Mouse (Mus musculus) kidney, postnatal 0 days (tissue): Measurements from ENCODE around the gene Ap1g2. TPM values are rescaled to one million over a fixed set of nuclear protein-coding genes. Genes with fewer than 3 reads are reported as not detected.

Experiments
- ATAC-seq: fragments of 200-750 bp; cut with Nextera tagmentation; replicated peaks from 2 replicates; pipeline ENCODE4 v1.8.0; 2017; ENCODE audit warnings: low read depth, moderate number of reproducible peaks, moderate TSS enrichment, moderate library complexity; ENCODE audit not compliant: low FRiP score
- DNase-seq: peaks from one replicate; pipeline ENCODE4 v3.0.0-alpha.2; 2016; ENCODE audit warnings: low spot score
- H3K27ac ChIP-seq: fragments of 300-500 bp; sonication (generic); 2 replicates; pipeline ENCODE4 v1.5.1; 2014; ENCODE audit warnings: mild to moderate bottlenecking
- H3K27me3 ChIP-seq: fragments of 300-500 bp; sonication (generic); 2 replicates; pipeline ENCODE4 v1.6.1; 2014; ENCODE audit warnings: low read length, mixed read lengths; ENCODE audit not compliant: insufficient read depth
- H3K36me3 ChIP-seq: fragments of 300-500 bp; sonication (generic); 2 replicates; pipeline ENCODE4 v1.6.1; 2014; ENCODE audit warnings: low read length, mixed read lengths; ENCODE audit not compliant: insufficient read depth
- H3K4me1 ChIP-seq: fragments of 300-500 bp; sonication (generic); replicated peaks from 2 replicates; pipeline ENCODE4 v1.6.1; 2014; ENCODE audit warnings: antibody characterized with exemption, low read length, mixed read lengths; ENCODE audit not compliant: insufficient read depth
- H3K4me2 ChIP-seq: fragments of 300-500 bp; sonication (generic); 2 replicates; pipeline ENCODE4 v1.6.1; 2014; ENCODE audit warnings: mild to moderate bottlenecking, low read length, moderate library complexity, mixed read lengths
- H3K4me3 ChIP-seq: fragments of 300-500 bp; sonication (generic); replicated peaks from 2 replicates; pipeline ENCODE4 v1.5.1; 2014; ENCODE audit warnings: low read depth, low read length
- H3K9ac ChIP-seq: fragments of 300-500 bp; sonication (generic); 2 replicates; pipeline ENCODE4 v1.6.1; 2014; ENCODE audit warnings: low read depth, low read length
- H3K9me3 ChIP-seq: fragments of 300-500 bp; sonication (generic); replicated peaks from 2 replicates; pipeline ENCODE4 v1.6.1; 2016; ENCODE audit warnings: low read length, inconsistent platforms, mixed read lengths
- CTCF ChIP-seq: IDR thresholded peaks from 2 replicates; pipeline ENCODE4 v1.5.1; 2016; ENCODE audit warnings: antibody characterized with exemption, low read depth, mild to moderate bottlenecking, moderate library complexity
- WGBS: fragments of 180-500 bp; shearing (Covaris S2); extraction: QIAGEN DNeasy Blood & Tissue Kit; methylation state at CpG from one replicate; pipeline ENCODE4 v1.1.7; 2014; 5-methylcytosine and 5-hydroxymethylcytosine counted together
- polyA plus RNA-seq: library from polyadenylated mRNA; unstranded; fragments of >200 nt; fragmentation: Nextera tagmentation; extraction: Ambion mirVana; gene quantifications from 2 replicates; pipeline ENCODE4 v1.2.1, GENCODE M21; 2015

The Ap1g2 gene
- polyA plus RNA-seq, 1 experiment from 2014 or later: 15.8 TPM

- 0 out of 2 replicates have a peak overlapping the region, but pooled peaks have one; percentile 18 for H3K9ac ChIP-seq
- no peaks in the 10 kb centered on the region for H3K36me3 ChIP-seq
- no peaks in the 10 kb centered on the region for H3K9me3 ChIP-seq
- DNase-seq (no peak), ATAC-seq (no peak)
- no peak overlapping the region for H3K27ac ChIP-seq
- no peaks in the 10 kb centered on the region for H3K27me3 ChIP-seq
- H3K4me3 ChIP-seq: no peak overlapping the region
- H3K4me2 ChIP-seq: no peak overlapping the region
- WGBS: 83% methylated on average over 6 of the region's 6 CpGs
- peaks cover 11% of the 10 kb centered on the region; the same call in 1 of the 2 replicates for H3K4me1 ChIP-seq
- no peak for TF ChIP-seq CTCF
Observed at GRCm38 (mm10) chr14:55086009-55086514, 20.3 kb downstream of the Ap1g2 start.

GRCm38 (mm10) chr14:55085324-55086008 is 20.9 kb downstream of the Ap1g2 start:
- no peak overlapping the region for H3K4me3 ChIP-seq
- H3K9ac ChIP-seq: no peak overlapping the region
- H3K9me3 ChIP-seq: no peaks in the 10 kb centered on the region
- H3K27ac ChIP-seq: no peak overlapping the region
- H3K4me2 ChIP-seq: no peak overlapping the region
- H3K4me1 ChIP-seq: peaks cover 8% of the 10 kb centered on the region; the same call in 1 of the 2 replicates
- 35% methylated on average over 9 of the region's 9 CpGs for WGBS
- ATAC-seq (0 out of 2 replicates have a peak, but pooled peaks have one; percentile 29), DNase-seq (no peak)
- TF ChIP-seq CTCF: no peak
- no peaks in the 10 kb centered on the region for H3K27me3 ChIP-seq
- no peaks in the 10 kb centered on the region for H3K36me3 ChIP-seq

- no peaks in the 10 kb centered on the region for H3K27me3 ChIP-seq
- no peak for TF ChIP-seq CTCF
- no peak for DNase-seq
- no peak for ATAC-seq
- no peak overlapping the region for H3K27ac ChIP-seq
- H3K4me1 ChIP-seq: peaks cover 15% of the 10 kb centered on the region
- H3K9ac ChIP-seq: no peak overlapping the region
- H3K4me3 ChIP-seq: no peak overlapping the region
- 62% methylated on average over 6 of the region's 6 CpGs for WGBS
- H3K9me3 ChIP-seq: no peaks in the 10 kb centered on the region
- H3K4me2 ChIP-seq: no peak overlapping the region
- no peaks in the 10 kb centered on the region for H3K36me3 ChIP-seq
Observed at GRCm38 (mm10) chr14:55083481-55083880, 22.9 kb downstream of the Ap1g2 start.

GRCm38 (mm10) chr14:55081105-55081504 is 25.3 kb downstream of the Ap1g2 start:
- no peak for TF ChIP-seq CTCF
- DNase-seq (no peak), ATAC-seq (no peak)
- H3K4me2 ChIP-seq: no peak overlapping the region
- no peaks in the 10 kb centered on the region for H3K27me3 ChIP-seq
- no peak overlapping the region for H3K4me3 ChIP-seq
- no peaks in the 10 kb centered on the region for H3K36me3 ChIP-seq
- H3K9ac ChIP-seq: no peak overlapping the region
- WGBS: 33% methylated on average over 5 of the region's 5 CpGs
- no peaks in the 10 kb centered on the region for H3K9me3 ChIP-seq
- peaks cover 19% of the 10 kb centered on the region for H3K4me1 ChIP-seq
- no peak overlapping the region for H3K27ac ChIP-seq

GRCm38 (mm10) chr14:55079214-55079970 is 27.0 kb downstream of the Ap1g2 start:
- 0 out of 2 replicates have a peak overlapping the region, but pooled peaks have one; percentile 1 for H3K9ac ChIP-seq
- peaks cover 11% of the 10 kb centered on the region for H3K4me1 ChIP-seq
- TF ChIP-seq CTCF: peak; percentile 90
- H3K27me3 ChIP-seq: no peaks in the 10 kb centered on the region
- H3K4me3 ChIP-seq: no peak overlapping the region
- DNase-seq (peak; percentile 83), ATAC-seq (peak; percentile 61)
- H3K36me3 ChIP-seq: no peaks in the 10 kb centered on the region
- no peaks in the 10 kb centered on the region for H3K9me3 ChIP-seq
- peak overlapping the region; percentile 53 for H3K4me2 ChIP-seq
- 20% methylated on average over 8 of the region's 8 CpGs for WGBS
- no peak overlapping the region for H3K27ac ChIP-seq

GRCm38 (mm10) chr14:55078366-55078989 is 27.9 kb downstream of the Ap1g2 start:
- Histone ChIP-seq H3K27me3 (no peaks in the 10 kb centered on the region), H3K27ac (0 out of 2 replicates have a peak overlapping the region, but pooled peaks have one; percentile 10), H3K4me1 (peaks cover 11% of the 10 kb centered on the region), H3K36me3 (no peaks in the 10 kb centered on the region), H3K4me3 (peak overlapping the region; percentile 12; the same call in 1 of the 2 replicates), H3K4me2 (peak overlapping the region; percentile 53), H3K9me3 (no peaks in the 10 kb centered on the region), H3K9ac (peak overlapping the region; percentile 50; the same call in 1 of the 2 replicates)
- TF ChIP-seq CTCF: no peak
- ATAC-seq (no peak; the same call in 1 of the 2 replicates), DNase-seq (peak; percentile 75)
- 8% methylated on average over 23 of the region's 23 CpGs for WGBS
